ENCODE assay signal across 8 mouse cellular contexts in the genomic region with DNA sequence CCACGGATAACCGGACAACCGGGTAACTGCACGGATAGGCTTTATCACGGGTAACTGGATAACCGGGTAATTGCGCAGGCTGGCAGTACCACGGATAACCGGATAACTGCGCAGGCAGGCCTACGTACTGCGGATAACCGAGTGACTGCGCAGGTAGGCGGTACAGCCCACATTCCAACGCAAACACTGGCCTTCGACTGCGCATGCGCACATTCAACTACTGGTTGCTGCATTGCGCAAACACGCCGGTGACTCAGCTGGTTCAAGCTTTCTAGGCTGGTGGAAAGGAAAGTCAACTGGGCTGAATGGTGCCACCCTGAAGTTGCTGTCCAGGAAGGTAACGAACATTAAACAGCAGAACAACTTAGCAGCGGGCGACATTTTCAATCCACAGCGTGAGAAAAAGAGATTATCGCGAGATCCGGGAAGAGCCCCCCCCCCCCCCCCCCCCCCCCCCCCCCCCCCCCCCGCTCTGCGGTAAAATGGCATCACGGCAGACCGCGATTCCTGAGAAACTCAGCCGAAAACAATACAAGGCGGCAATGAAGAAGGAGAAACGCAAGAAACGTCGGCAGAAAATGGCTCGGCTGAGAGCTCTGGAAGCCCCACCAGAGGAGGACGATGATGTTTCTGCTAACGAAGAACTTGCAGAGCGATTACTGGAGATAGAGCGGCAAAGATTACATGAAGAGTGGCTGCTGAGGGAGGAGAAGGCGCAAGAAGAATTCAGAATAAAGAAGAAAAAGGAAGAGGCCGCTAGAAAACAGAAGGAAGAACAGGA. TPM values are rescaled to one million over a fixed set of nuclear protein-coding genes. Genes with fewer than 3 reads are reported as not detected.
A peak's percentile ranks its signal among the peaks of the same experiment; 100 is the strongest.
DNase-seq lines count a peak whose midpoint lies in the region; ATAC-seq and TF ChIP-seq lines count a peak whose summit lies in the region.

No protein-coding gene starts in this region.

- peak overlapping the region; percentile 60 for H3K4me3 ChIP-seq in hindbrain, embryonic 10.5 days

- in situ Hi-C loops in Patski (cut with MboI; ENCODE audit: low pct_unique_long_range_greater_than_20kb), result no loop called here

- peak overlapping the region; percentile 80 for H3K27ac ChIP-seq in hindbrain, embryonic 10.5 days

- no peaks in the 10 kb centered on the region for H3K27me3 ChIP-seq in Patski
- no peaks in the 10 kb centered on the region for H3K27me3 ChIP-seq in hindbrain, embryonic 10.5 days (ENCODE audit: insufficient read depth, poor library complexity, severe bottlenecking)

- H3K4me1 ChIP-seq in hindbrain, embryonic 10.5 days (replicated peaks), result peaks cover 35% of the 10 kb centered on the region

- 53% methylated on average over 45 of the region's 46 CpGs for WGBS in hindbrain, embryonic 10.5 days

- no peak for TF ChIP-seq CTCF in Patski (IDR thresholded peaks at IDR 0.05)

- CTCF ChIA-PET in Patski (lab: Charles Lee), result interaction anchor here (0.8 kb wide), 1 partner anchor 340 kb away, joined by 3 read pairs; no protein-coding TSS in a partner anchor

- peaks cover 63% of the 10 kb centered on the region for H3K36me3 ChIP-seq in hindbrain, embryonic 10.5 days

- no peak for DNase-seq in Patski (ENCODE audit: low read depth, low spot score)
- peak; percentile 87 for DNase-seq in cerebellum, adult 9-11 months
- DNase-seq in hindbrain, embryonic 10.5 days (ENCODE audit: low spot score), result peak; percentile 73
- DNase-seq in layer of hippocampus, adult 9-11 months, result peak; percentile 83
- DNase-seq in lung, postnatal 10 days, result peak; percentile 83
- peak; percentile 61 for DNase-seq in ovary, postnatal 14 days (ENCODE audit: low spot score)
- peak; percentile 66 to 68 for DNase-seq in thymus, postnatal 10 days (ENCODE audit: low spot score in 2 of 2)

- POLR2A ChIA-PET in Patski (lab: Charles Lee), result interaction anchor here (1.7 kb wide), 1 partner anchor 9 kb away, joined by 3 read pairs; a partner anchor contains a TSS

- H3K9me3 ChIP-seq in hindbrain, embryonic 10.5 days, result peaks cover 30% of the 10 kb centered on the region

- ATAC-seq in Patski, result peak; percentile 59
- peak; percentile 36 for ATAC-seq in frontal cortex, adult (ENCODE audit: low TSS enrichment)

RNA-seq across cellular contexts. Expression of a gene that starts 1.1 kb away (rescaled TPM):
- 23.6 TPM for polyA plus RNA-seq in Patski (2021)
- polyA plus RNA-seq in hindbrain, embryonic 10.5 days (2016; fragmentation: Nextera tagmentation; extraction: Ambion mirVana), result 2.7 and 3.2 TPM in 2 replicates

RNA-seq across cellular contexts. Expression of a gene that starts 9.0 kb away (rescaled TPM):
- polyA plus RNA-seq in Patski (2021), result 14.7 TPM
- 3.3 and 4.5 TPM in 2 replicates for polyA plus RNA-seq in hindbrain, embryonic 10.5 days (2016; fragmentation: Nextera tagmentation; extraction: Ambion mirVana)

RNA-seq across cellular contexts. Expression of a gene that starts 9.2 kb away (rescaled TPM):
- 127 TPM for polyA plus RNA-seq in Patski (2021)
- polyA plus RNA-seq in hindbrain, embryonic 10.5 days (2016; fragmentation: Nextera tagmentation; extraction: Ambion mirVana), result 374 and 405 TPM in 2 replicates

RNA-seq across cellular contexts. Expression of a gene that starts 17.4 kb away (rescaled TPM):
- 260 TPM for polyA plus RNA-seq in Patski (2021)
- polyA plus RNA-seq in hindbrain, embryonic 10.5 days (2016; fragmentation: Nextera tagmentation; extraction: Ambion mirVana), result 387 and 408 TPM in 2 replicates

RNA-seq across cellular contexts. Expression of a gene that starts 34.4 kb away (rescaled TPM):
- polyA plus RNA-seq in Patski (2021), result 3.0 TPM
- polyA plus RNA-seq in hindbrain, embryonic 10.5 days (2016; fragmentation: Nextera tagmentation; extraction: Ambion mirVana), result 2.9 and 4.0 TPM in 2 replicates
